Mouse (Mus musculus) brain, embryonic 14.5 days (tissue): ENCODE data around the gene Ptp4a2. TPM values are rescaled to one million over a fixed set of nuclear protein-coding genes. Genes with fewer than 3 reads are reported as not detected.
"Not testable (repeated sequence)": the region's sequence is repeated elsewhere in the genome, so short reads cannot be mapped to it uniquely, and the experiment has no call there.

ENCODE experiments used
- DNase-seq: peaks from one replicate; pipeline ENCODE4 v3.0.0-alpha.2; 2011; ENCODE audit warnings: low read depth
- CTCF ChIP-seq: fragments of 200-500 bp; IDR thresholded peaks from 2 replicates; pipeline ENCODE4 v1.5.1; 2012; ENCODE audit warnings: inconsistent platforms, mild to moderate bottlenecking, moderate library complexity, borderline replicate concordance; ENCODE audit not compliant: insufficient read depth, insufficient read length; ENCODE audit errors: extremely low read depth
- POLR2A ChIP-seq: fragments of 200-500 bp; IDR thresholded peaks from 2 replicates; pipeline ENCODE4 v1.6.1; 2012; ENCODE audit warnings: mild to moderate bottlenecking, inconsistent platforms, borderline replicate concordance; ENCODE audit not compliant: poor library complexity, insufficient read depth, insufficient read length, severe bottlenecking; ENCODE audit errors: extremely low read depth
- polyA plus RNA-seq: library from polyadenylated mRNA; depleted of rRNA; stranded (reverse); fragments of >200 nt; gene quantifications from 2 replicates; pipeline ENCODE4 v1.2.3, GENCODE M21; 2012; rRNA removed

The Ptp4a2 gene
- polyA plus RNA-seq: 89.6 and 106 TPM in 2 replicates

- TF ChIP-seq CTCF: no peak
- TF ChIP-seq POLR2A: no peak
- peak; percentile 18 for DNase-seq
These were observed at the start of gene Ptp4a2 for GRCm38 (mm10) chr4:129810798-129811604. Ptp4a2 (plus strand) TSS chr4:129811219.

- TF ChIP-seq POLR2A (no peak), CTCF (no peak)
- no peak for DNase-seq
These were observed 49.4 kb upstream of the Ptp4a2 start for GRCm38 (mm10) chr4:129761606-129762005.

GRCm38 (mm10) chr4:129762496-129762895 lies 48.5 kb upstream of the Ptp4a2 start:
- DNase-seq: not testable (repeated sequence)

- DNase-seq: no peak
- TF ChIP-seq POLR2A (no peak), CTCF (no peak)
These were observed 45.7 kb upstream of the Ptp4a2 start for GRCm38 (mm10) chr4:129765351-129765750.

- no peak for DNase-seq
- no peak for TF ChIP-seq POLR2A
- no peak for TF ChIP-seq CTCF
These were observed 43.2 kb upstream of the Ptp4a2 start for GRCm38 (mm10) chr4:129767782-129768181.

- DNase-seq: not testable (repeated sequence)
These were observed 42.3 kb upstream of the Ptp4a2 start for GRCm38 (mm10) chr4:129768742-129769141.

GRCm38 (mm10) chr4:129770600-129770999 lies 40.4 kb upstream of the Ptp4a2 start:
- no peak for DNase-seq
- no peak for TF ChIP-seq CTCF
- TF ChIP-seq POLR2A: no peak

GRCm38 (mm10) chr4:129771314-129771671 lies 39.7 kb upstream of the Ptp4a2 start:
- DNase-seq: no peak
- no peak for TF ChIP-seq POLR2A
- no peak for TF ChIP-seq CTCF

- TF ChIP-seq POLR2A (no peak), CTCF (0 out of 2 replicates have a peak, but pooled peaks have one; percentile 0)
- DNase-seq: peak; percentile 76
These were observed 39.1 kb upstream of the Ptp4a2 start for GRCm38 (mm10) chr4:129771672-129772521.

- DNase-seq: peak; percentile 49
- TF ChIP-seq POLR2A: no peak
- TF ChIP-seq CTCF: no peak
These were observed 28.9 kb upstream of the Ptp4a2 start for GRCm38 (mm10) chr4:129781881-129782675.

- peak; percentile 74 for DNase-seq
- TF ChIP-seq POLR2A (no peak), CTCF (no peak)
These were observed 28.1 kb upstream of the Ptp4a2 start for GRCm38 (mm10) chr4:129782857-129783331.
